Mouse (Mus musculus) megakaryocyte, embryonic 14.5 days (primary cell): ENCODE data around the gene Mtmr3.

Experiments
- FLI1 ChIP-seq: IDR thresholded peaks from 2 replicates; pipeline ENCODE4 v1.6.1; 2012; ENCODE audit warnings: low read length, inconsistent platforms, mixed read lengths
- GATA1 ChIP-seq: IDR thresholded peaks from 3 replicates; pipeline ENCODE4 v1.6.1; 2012; ENCODE audit warnings: mixed read lengths, low read length, inconsistent platforms, borderline replicate concordance

DNA sequence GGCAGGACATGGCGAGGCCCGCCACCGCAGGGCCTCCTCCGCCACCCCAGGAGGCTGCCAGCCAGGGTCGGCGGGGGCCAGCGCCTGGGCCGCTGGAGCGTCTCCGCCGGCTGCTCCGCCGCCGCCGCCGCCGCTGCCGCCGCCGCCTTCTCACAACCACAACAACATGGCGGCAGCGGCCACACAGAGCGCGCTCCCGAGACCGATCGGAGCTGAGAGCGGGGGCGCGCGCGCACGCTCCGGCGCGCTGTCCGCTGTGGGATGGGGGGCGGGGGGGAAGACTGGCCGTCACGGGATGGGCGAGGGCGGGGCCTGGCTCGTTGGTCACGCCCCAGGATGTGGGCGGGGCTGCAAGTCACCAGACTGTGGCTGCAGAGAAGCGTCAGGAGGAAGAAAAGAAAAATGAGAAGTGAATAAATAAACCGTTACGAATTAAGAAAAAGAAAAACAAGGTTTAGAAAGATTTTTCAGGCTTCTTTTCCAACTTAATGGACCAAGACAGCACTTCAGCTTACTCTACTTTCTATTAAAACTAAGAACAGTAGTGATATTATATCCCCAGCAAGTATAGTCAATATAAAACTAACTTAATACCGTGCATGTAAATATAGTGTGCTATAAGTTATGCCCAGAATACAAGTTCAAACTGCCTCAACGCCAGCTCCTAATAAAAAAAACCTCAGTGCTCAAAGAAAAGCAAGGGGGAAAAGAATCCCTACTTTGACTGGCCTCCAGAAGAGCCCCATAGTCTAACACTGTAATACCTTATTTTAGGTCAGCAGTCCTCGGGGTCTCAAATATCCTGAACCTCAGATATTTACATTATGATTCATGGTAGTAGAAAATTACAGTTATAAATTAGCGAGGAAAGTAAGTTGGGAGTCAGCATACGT lies at the start of gene Mtmr3:
- TF ChIP-seq GATA1 (no peak), FLI1 (no peak)
